Mouse (Mus musculus) heart, postnatal 0 days (tissue): ENCODE data around the gene Ypel2. TPM values are rescaled to one million over a fixed set of nuclear protein-coding genes. Genes with fewer than 3 reads are reported as not detected.

Experiments
- ATAC-seq: fragments of 200-750 bp; cut with Nextera tagmentation; 2 replicates; pipeline ENCODE4 v1.8.0; 2017; ENCODE audit warnings: low read depth, moderate number of reproducible peaks, moderate library complexity; ENCODE audit not compliant: insufficient read depth
- DNase-seq: peaks from one replicate; pipeline ENCODE4 v3.0.0-alpha.2; 2016; ENCODE audit warnings: low spot score
- H3K27ac ChIP-seq: fragments of 300-500 bp; sonication (generic); 2 replicates; pipeline ENCODE4 v1.5.1; 2014; ENCODE audit warnings: low read depth, mild to moderate bottlenecking
- H3K27me3 ChIP-seq: fragments of 300-500 bp; sonication (generic); 2 replicates; pipeline ENCODE4 v1.6.1; 2014; ENCODE audit warnings: low read length, mixed read lengths; ENCODE audit not compliant: control insufficient read depth, insufficient read depth
- H3K36me3 ChIP-seq: fragments of 300-500 bp; sonication (generic); replicated peaks from 2 replicates; pipeline ENCODE4 v1.6.1; 2014; ENCODE audit warnings: low read length, mixed read lengths; ENCODE audit not compliant: control insufficient read depth, insufficient read depth
- H3K4me1 ChIP-seq: fragments of 300-500 bp; sonication (generic); 2 replicates; pipeline ENCODE4 v1.6.1; 2014; ENCODE audit warnings: antibody characterized with exemption; ENCODE audit not compliant: control insufficient read depth, insufficient read depth
- H3K4me2 ChIP-seq: fragments of 300-500 bp; sonication (generic); 2 replicates; pipeline ENCODE4 v1.6.1; 2014; ENCODE audit warnings: low read depth, mild to moderate bottlenecking, low read length, moderate library complexity
- H3K4me3 ChIP-seq: fragments of 300-500 bp; sonication (generic); 2 replicates; pipeline ENCODE4 v1.5.1; 2014; ENCODE audit warnings: low read depth, low read length
- H3K9ac ChIP-seq: fragments of 300-500 bp; sonication (generic); replicated peaks from 2 replicates; pipeline ENCODE4 v1.6.1; 2014; ENCODE audit warnings: low read depth, low read length, mixed read lengths
- H3K9me3 ChIP-seq: fragments of 300-500 bp; sonication (generic); replicated peaks from 2 replicates; pipeline ENCODE4 v1.6.1; 2016; ENCODE audit warnings: low read length; ENCODE audit not compliant: control insufficient read depth
- CTCF ChIP-seq: IDR thresholded peaks from 2 replicates; pipeline ENCODE4 v1.5.1; 2016; ENCODE audit warnings: antibody characterized with exemption, control low read depth, low read depth
- EP300 ChIP-seq: IDR thresholded peaks from 2 replicates; pipeline ENCODE4 v1.6.1; 2016; ENCODE audit warnings: antibody characterized with exemption, low read depth
- WGBS: fragments of 180-500 bp; shearing (Covaris S2); extraction: QIAGEN DNeasy Blood & Tissue Kit; methylation state at CpG from one replicate; pipeline ENCODE4 v1.1.7; 2014; 5-methylcytosine and 5-hydroxymethylcytosine counted together
- polyA plus RNA-seq: library from polyadenylated mRNA; unstranded; fragments of >200 nt; fragmentation: Nextera tagmentation; extraction: Ambion mirVana; gene quantifications from 2 replicates; pipeline ENCODE4 v1.2.1, GENCODE M21; 2015
- total RNA-seq: library from RNA; depleted of rRNA; stranded (reverse); fragments of >200 nt; gene quantifications from 2 replicates; pipeline ENCODE4 v1.2.3, GENCODE M21; 2014; ENCODE audit warnings: low replicate concordance

Gene Ypel2
- total and polyA plus RNA-seq, 2 experiments from 2014 or later: 16.1 to 16.3 TPM

DNA sequence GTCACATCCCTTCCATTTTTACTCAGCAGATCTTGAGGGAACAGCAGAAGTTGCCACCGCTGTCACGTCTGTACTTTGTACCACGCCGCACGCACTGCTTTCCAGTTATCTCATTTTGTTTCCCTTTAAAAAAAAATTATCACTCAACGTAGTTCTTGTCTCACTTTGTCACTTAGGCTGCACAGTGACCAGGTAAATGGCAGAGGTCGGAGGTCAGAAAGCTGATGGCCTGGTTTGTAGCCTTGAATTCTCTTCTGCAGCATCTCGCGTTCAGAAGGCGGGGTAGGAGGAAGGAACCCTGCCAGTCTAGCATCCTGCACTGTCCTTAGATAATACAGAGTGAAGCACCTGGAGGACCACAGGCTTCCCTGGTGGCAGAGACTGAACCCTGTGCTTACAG lies 29.8 kb downstream of the Ypel2 start:
- peaks cover 19% of the 10 kb centered on the region for H3K36me3 ChIP-seq
- no peak for ATAC-seq
- no peaks in the 10 kb centered on the region for H3K9me3 ChIP-seq
- no peaks in the 10 kb centered on the region for H3K27me3 ChIP-seq
- TF ChIP-seq CTCF: no peak
- TF ChIP-seq EP300: no peak
- DNase-seq: no peak
- H3K4me2 ChIP-seq: no peak overlapping the region
- WGBS: 56% methylated on average over 10 of the region's 10 CpGs
- H3K4me1 ChIP-seq: peaks cover 76% of the 10 kb centered on the region
- no peak overlapping the region for H3K9ac ChIP-seq
- H3K4me3 ChIP-seq: no peak overlapping the region
- peak overlapping the region; percentile 96 for H3K27ac ChIP-seq

DNA sequence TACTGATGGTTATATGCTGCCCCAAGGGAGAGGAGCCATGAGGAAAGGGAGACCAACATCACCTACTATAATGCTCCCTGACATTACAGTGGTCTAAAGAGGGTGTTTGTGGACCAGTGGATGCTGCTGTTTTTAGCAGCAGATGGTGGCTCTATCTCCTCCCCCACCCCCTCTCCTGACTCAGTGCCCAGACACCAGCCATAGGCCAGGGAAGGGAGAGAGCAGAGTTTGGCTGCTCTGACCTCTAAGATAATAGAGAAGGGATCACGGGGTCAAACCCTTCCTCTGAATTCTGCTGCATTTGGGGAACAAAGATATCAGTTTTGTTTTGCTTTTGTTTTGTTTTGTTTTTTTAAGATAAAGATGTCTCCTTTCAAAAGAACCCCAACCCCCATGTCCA lies 30.5 kb downstream of the Ypel2 start:
- Histone ChIP-seq H3K36me3 (peaks cover 12% of the 10 kb centered on the region; the same call in 1 of the 2 replicates), H3K9me3 (no peaks in the 10 kb centered on the region), H3K4me3 (no peak overlapping the region), H3K9ac (no peak overlapping the region), H3K27ac (peak overlapping the region; percentile 96), H3K4me2 (no peak overlapping the region), H3K27me3 (no peaks in the 10 kb centered on the region), H3K4me1 (peaks cover 78% of the 10 kb centered on the region)
- DNase-seq: no peak
- no peak for TF ChIP-seq EP300
- TF ChIP-seq CTCF: no peak
- 8% methylated on average over 1 of the region's 1 CpGs for WGBS
- ATAC-seq: 0 out of 2 replicates have a peak, but pooled peaks have one; percentile 14

DNA sequence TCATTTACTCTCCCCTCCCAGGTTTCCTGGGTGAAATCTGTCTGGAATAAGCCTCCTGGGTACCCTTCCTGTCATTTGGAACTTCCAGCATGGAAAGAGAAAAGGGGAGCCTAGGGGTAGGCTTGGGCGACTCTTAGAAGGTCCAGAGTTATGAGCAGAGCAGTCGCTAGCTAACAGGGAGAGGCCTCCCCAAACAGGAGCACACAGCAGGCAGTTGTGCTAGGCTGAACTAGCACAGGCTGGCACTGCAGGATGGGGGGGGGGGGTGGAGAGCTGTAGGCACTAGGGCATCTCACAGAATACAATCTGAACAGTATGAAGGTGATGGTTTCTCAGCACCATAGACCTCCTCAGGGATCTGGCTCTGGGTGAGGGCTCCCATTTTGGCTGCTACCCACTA lies 31.1 kb downstream of the Ypel2 start:
- Histone ChIP-seq H3K27me3 (no peaks in the 10 kb centered on the region), H3K27ac (peak overlapping the region; percentile 96), H3K9me3 (no peaks in the 10 kb centered on the region), H3K4me2 (peak overlapping the region; percentile 25; the same call in 1 of the 2 replicates), H3K4me3 (no peak overlapping the region), H3K36me3 (0 out of 2 replicates have a peak, but pooled peaks cover 8% of the 10 kb centered on the region), H3K9ac (no peak overlapping the region), H3K4me1 (peaks cover 84% of the 10 kb centered on the region)
- no peak for TF ChIP-seq EP300
- TF ChIP-seq CTCF: no peak
- 6% methylated on average over 2 of the region's 2 CpGs for WGBS
- DNase-seq (no peak), ATAC-seq (0 out of 2 replicates have a peak, but pooled peaks have one; percentile 18)

DNA sequence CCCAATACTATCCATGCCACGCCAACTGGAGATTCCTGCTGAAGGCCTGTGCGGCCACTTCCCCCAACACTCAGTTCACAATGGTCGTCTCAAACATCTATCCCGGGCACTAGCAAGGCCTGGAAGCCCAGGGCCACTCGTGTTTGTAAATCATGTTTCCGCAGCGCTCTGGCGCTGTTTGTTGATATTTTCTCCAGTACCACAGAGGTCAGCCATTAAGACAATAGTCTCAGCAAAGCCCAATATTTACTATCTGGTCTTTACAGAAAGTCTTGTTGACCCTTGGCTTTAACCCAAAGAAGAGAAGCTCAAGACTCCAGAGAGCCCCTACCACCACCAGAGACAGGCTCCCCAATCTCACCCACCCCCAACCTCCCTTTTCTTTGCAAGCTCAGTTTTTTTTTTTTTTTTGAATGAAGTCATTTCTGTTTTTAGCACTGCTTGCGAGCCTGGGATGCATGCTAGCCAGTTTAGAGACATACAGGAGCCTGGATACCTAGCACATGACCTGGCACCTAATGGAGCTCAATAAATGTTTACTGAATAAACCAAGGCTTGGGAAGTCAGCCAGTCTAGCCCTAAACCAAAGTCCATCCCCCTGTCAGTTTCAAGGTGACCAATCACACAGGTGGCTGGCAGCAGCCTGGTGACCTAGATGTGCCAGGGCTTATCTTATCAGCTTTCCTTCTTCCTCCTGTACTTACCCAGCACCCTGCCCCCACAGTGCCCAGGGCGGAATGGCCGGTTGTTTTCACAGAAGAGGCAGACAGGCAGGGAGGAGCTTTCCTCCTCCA lies 31.8 kb downstream of the Ypel2 start:
- peak; percentile 83 for ATAC-seq
- TF ChIP-seq EP300: peak; percentile 97
- no peak for TF ChIP-seq CTCF
- peak overlapping the region; percentile 25; the same call in 1 of the 2 replicates for H3K4me2 ChIP-seq

DNA sequence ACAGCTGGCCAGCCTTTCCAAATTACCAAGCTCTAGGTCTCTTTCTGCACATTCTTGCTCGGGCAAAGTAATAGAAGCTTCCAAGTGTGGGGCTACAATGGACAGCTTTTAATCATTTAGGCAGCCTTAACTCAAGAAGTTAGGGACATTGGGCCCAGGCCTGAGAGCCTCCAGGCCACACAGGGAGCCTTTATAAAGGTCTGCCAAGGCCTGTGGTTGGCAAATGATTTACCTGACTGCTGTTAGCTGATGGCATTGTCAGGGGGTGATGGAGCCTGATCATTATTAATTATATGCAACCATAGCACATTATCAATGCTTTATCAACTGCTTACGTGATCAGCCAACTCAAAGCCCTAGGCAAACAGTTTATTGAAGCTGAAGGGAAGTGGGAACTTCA lies 33.2 kb downstream of the Ypel2 start:
- Histone ChIP-seq H3K27me3 (no peaks in the 10 kb centered on the region), H3K4me3 (no peak overlapping the region), H3K9me3 (no peaks in the 10 kb centered on the region), H3K36me3 (0 out of 2 replicates have a peak, but pooled peaks cover 4% of the 10 kb centered on the region), H3K9ac (no peak overlapping the region), H3K27ac (peak overlapping the region; percentile 96), H3K4me2 (no peak overlapping the region), H3K4me1 (peaks cover 99% of the 10 kb centered on the region)
- no peak for DNase-seq
- no peak for TF ChIP-seq CTCF
- no peak for TF ChIP-seq EP300
- WGBS: 63% methylated on average over 2 of the region's 2 CpGs
- ATAC-seq: no peak

More for the DNA sequence above, 31.8 kb downstream of the Ypel2 start:
- 42% methylated on average over 11 of the region's 11 CpGs for WGBS
- Histone ChIP-seq H3K36me3 (0 out of 2 replicates have a peak, but pooled peaks cover 4% of the 10 kb centered on the region), H3K4me1 (peaks cover 86% of the 10 kb centered on the region), H3K27me3 (no peaks in the 10 kb centered on the region), H3K9ac (no peak overlapping the region), H3K27ac (peak overlapping the region; percentile 96), H3K9me3 (no peaks in the 10 kb centered on the region), H3K4me3 (no peak overlapping the region)
- peak; percentile 84 for DNase-seq
